Mouse (Mus musculus) heart, embryonic 14.5 days (tissue): ENCODE measurements around the gene Ntm. TPM values are rescaled to one million over a fixed set of nuclear protein-coding genes. Genes with fewer than 3 reads are reported as not detected.

Experiments
- ATAC-seq: fragments of 200-750 bp; cut with Nextera tagmentation; 2 replicates; pipeline ENCODE4 v1.8.0; 2017; ENCODE audit warnings: low read depth, moderate TSS enrichment; ENCODE audit not compliant: insufficient number of reproducible peaks, insufficient read depth, low FRiP score
- H3K27ac ChIP-seq, 2 experiments: fragments of 200-500 bp in 1 of 2; fragments of 300-500 bp in 1 of 2; sonication (generic) in 1 of 2; replicated peaks in 1 of 2; 2 replicates each; pipeline ENCODE4 v1.5.1; 2012 to 2014; ENCODE audit warnings: low read depth in 2 of 2, low read length in 2 of 2, control low read depth in 1 of 2, mild to moderate bottlenecking in 1 of 2, mixed read lengths in 1 of 2; ENCODE audit not compliant: control insufficient read depth in 1 of 2, insufficient read depth in 1 of 2
- H3K27me3 ChIP-seq: fragments of 300-500 bp; sonication (generic); 2 replicates; pipeline ENCODE4 v1.6.1; 2014; ENCODE audit warnings: mild to moderate bottlenecking, low read length, control low read depth; ENCODE audit not compliant: control insufficient read depth, insufficient read depth
- H3K36me3 ChIP-seq: fragments of 300-500 bp; sonication (generic); 2 replicates; pipeline ENCODE4 v1.6.1; 2014; ENCODE audit warnings: mild to moderate bottlenecking, control low read depth, low read length, mixed read lengths; ENCODE audit not compliant: control insufficient read depth, insufficient read depth
- H3K4me1 ChIP-seq, 2 experiments: fragments of 200-500 bp in 1 of 2; fragments of 300-500 bp in 1 of 2; sonication (generic) in 1 of 2; 2 replicates each; pipeline ENCODE4 v1.6.1; 2012 to 2014; ENCODE audit warnings: low read length in 2 of 2, control low read depth in 1 of 2, mixed read lengths in 1 of 2; ENCODE audit not compliant: control insufficient read depth in 2 of 2, insufficient read depth in 2 of 2
- H3K4me2 ChIP-seq: fragments of 300-500 bp; sonication (generic); 2 replicates; pipeline ENCODE4 v1.6.1; 2014; ENCODE audit warnings: mild to moderate bottlenecking, low read length
- H3K4me3 ChIP-seq, 2 experiments: fragments of 200-500 bp in 1 of 2; fragments of 300-500 bp in 1 of 2; sonication (generic) in 1 of 2; 2 replicates each; pipeline ENCODE4 v1.5.1; 2012 to 2014; ENCODE audit warnings: low read length in 2 of 2, mild to moderate bottlenecking in 2 of 2, control low read depth in 1 of 2, low read depth in 1 of 2, moderate library complexity in 1 of 2; ENCODE audit not compliant: control insufficient read depth in 1 of 2, insufficient read depth in 1 of 2
- H3K9ac ChIP-seq: fragments of 300-500 bp; sonication (generic); 2 replicates; pipeline ENCODE4 v1.6.1; 2014; ENCODE audit warnings: mild to moderate bottlenecking, low read length
- H3K9me3 ChIP-seq: fragments of 300-500 bp; sonication (generic); 2 replicates; pipeline ENCODE4 v1.6.1; 2016; ENCODE audit warnings: low read length, control low read depth; ENCODE audit not compliant: control insufficient read depth
- WGBS: fragments of 180-500 bp; shearing (Covaris S2); extraction: QIAGEN DNeasy Blood & Tissue Kit; methylation state at CpG from one replicate; pipeline ENCODE4 v1.1.7; 2014; 5-methylcytosine and 5-hydroxymethylcytosine counted together
- polyA plus RNA-seq: library from polyadenylated mRNA; unstranded; fragments of >200 nt; fragmentation: Nextera tagmentation; extraction: Ambion mirVana; gene quantifications from 2 replicates; pipeline ENCODE4 v1.2.1, GENCODE M21; 2014

Ntm gene
- polyA plus RNA-seq, 1 experiment from 2014 or later, result 44.4 TPM

- no peaks in the 10 kb centered on the region for H3K36me3 ChIP-seq
- no peaks in the 10 kb centered on the region for H3K27me3 ChIP-seq
- no peak for ATAC-seq
- H3K4me2 ChIP-seq, result no peak overlapping the region
- H3K9ac ChIP-seq, result no peak overlapping the region
- no peak overlapping the region for H3K4me3 ChIP-seq
- H3K9me3 ChIP-seq, result no peaks in the 10 kb centered on the region
- H3K4me1 ChIP-seq, result no peaks in the 10 kb centered on the region
- H3K27ac ChIP-seq, result no peak overlapping the region
- WGBS, result 56% methylated on average over 5 of the region's 5 CpGs
These were observed 394.4 kb downstream of the Ntm start for GRCm38 (mm10) chr9:29568571-29568970.

- Histone ChIP-seq H3K27ac (no peak overlapping the region), H3K9ac (no peak overlapping the region), H3K27me3 (no peaks in the 10 kb centered on the region), H3K4me2 (no peak overlapping the region), H3K36me3 (no peaks in the 10 kb centered on the region), H3K4me1 (no peaks in the 10 kb centered on the region), H3K4me3 (no peak overlapping the region), H3K9me3 (no peaks in the 10 kb centered on the region)
- ATAC-seq, result no peak
- 86% methylated on average over 5 of the region's 5 CpGs for WGBS
These were observed 400.4 kb downstream of the Ntm start for GRCm38 (mm10) chr9:29562419-29563071.

DNA sequence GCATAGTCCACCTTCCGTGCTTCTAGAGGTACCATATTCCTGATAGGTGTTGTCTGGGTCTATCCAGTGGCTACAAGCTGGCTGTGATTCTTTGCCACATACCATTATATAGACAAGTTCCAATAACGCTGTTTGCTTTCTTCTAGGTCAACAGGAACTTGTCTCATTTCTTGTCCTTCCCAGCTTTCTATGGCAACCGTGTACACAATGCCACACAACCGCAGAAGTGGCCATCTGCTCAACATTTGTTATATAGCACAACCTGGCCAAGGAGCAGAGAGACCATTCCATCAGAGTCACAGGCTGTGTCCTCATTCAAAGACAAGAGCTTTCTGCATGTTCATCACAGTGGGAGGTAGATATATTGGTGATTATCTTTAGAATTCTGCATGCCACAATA, 404.0 kb downstream of the Ntm start:
- no peak for ATAC-seq
- WGBS, result 78% methylated on average over 4 of the region's 4 CpGs
- no peak overlapping the region for H3K4me2 ChIP-seq

GRCm38 (mm10) chr9:29550582-29550981, 412.4 kb downstream of the Ntm start:
- H3K4me3 ChIP-seq, result no peak overlapping the region
- H3K36me3 ChIP-seq, result no peaks in the 10 kb centered on the region
- WGBS, result 83% methylated on average over 8 of the region's 8 CpGs
- no peaks in the 10 kb centered on the region for H3K4me1 ChIP-seq
- H3K4me2 ChIP-seq, result no peak overlapping the region
- H3K27ac ChIP-seq, result no peak overlapping the region
- no peaks in the 10 kb centered on the region for H3K27me3 ChIP-seq
- H3K9ac ChIP-seq, result no peak overlapping the region
- no peaks in the 10 kb centered on the region for H3K9me3 ChIP-seq
- ATAC-seq, result no peak

More for the DNA sequence above, 404.0 kb downstream of the Ntm start:
- H3K9me3 ChIP-seq, result no peaks in the 10 kb centered on the region
- no peak overlapping the region for H3K4me3 ChIP-seq
- no peaks in the 10 kb centered on the region for H3K36me3 ChIP-seq
- H3K9ac ChIP-seq, result no peak overlapping the region
- no peaks in the 10 kb centered on the region for H3K27me3 ChIP-seq
- H3K27ac ChIP-seq, result no peak overlapping the region
- no peaks in the 10 kb centered on the region for H3K4me1 ChIP-seq

GRCm38 (mm10) chr9:29550107-29550506, 412.8 kb downstream of the Ntm start:
- ATAC-seq, result no peak
- 71% methylated on average over 8 of the region's 8 CpGs for WGBS

GRCm38 (mm10) chr9:29536415-29536814, 426.5 kb downstream of the Ntm start:
- ATAC-seq, result no peak
- Histone ChIP-seq H3K4me2 (no peak overlapping the region), H3K4me1 (no peaks in the 10 kb centered on the region), H3K36me3 (no peaks in the 10 kb centered on the region), H3K4me3 (no peak overlapping the region), H3K9me3 (no peaks in the 10 kb centered on the region), H3K27me3 (no peaks in the 10 kb centered on the region), H3K27ac (no peak overlapping the region), H3K9ac (no peak overlapping the region)
- WGBS, result 81% methylated on average over 2 of the region's 2 CpGs

More at GRCm38 (mm10) chr9:29550107-29550506, 412.8 kb downstream of the Ntm start:
- Histone ChIP-seq H3K27ac (no peak overlapping the region), H3K4me3 (no peak overlapping the region), H3K9me3 (no peaks in the 10 kb centered on the region), H3K9ac (no peak overlapping the region), H3K4me1 (no peaks in the 10 kb centered on the region), H3K36me3 (no peaks in the 10 kb centered on the region), H3K4me2 (no peak overlapping the region), H3K27me3 (no peaks in the 10 kb centered on the region)

DNA sequence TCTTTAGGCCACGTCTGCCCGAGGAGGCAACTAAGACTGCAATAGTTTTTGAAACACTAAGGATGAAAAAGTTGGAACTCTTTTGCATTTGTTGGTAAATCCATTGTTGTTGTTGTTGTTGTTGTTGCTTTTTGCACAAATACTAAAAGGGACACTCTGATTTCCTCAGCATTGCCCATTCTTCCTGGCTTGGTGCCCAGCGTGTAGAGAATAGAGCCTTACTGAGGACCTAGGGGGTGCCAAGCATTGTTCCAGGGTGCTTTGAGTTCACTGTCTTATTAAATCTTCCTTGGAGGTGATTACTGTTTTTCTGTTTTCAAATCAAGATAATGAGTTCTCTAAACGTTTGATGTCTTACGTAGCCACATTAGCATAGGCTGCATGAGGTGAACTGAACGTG, 428.2 kb downstream of the Ntm start:
- no peaks in the 10 kb centered on the region for H3K27me3 ChIP-seq
- H3K4me3 ChIP-seq, result no peak overlapping the region
- no peak for ATAC-seq
- no peaks in the 10 kb centered on the region for H3K4me1 ChIP-seq
- no peaks in the 10 kb centered on the region for H3K36me3 ChIP-seq
- no peak overlapping the region for H3K27ac ChIP-seq
- H3K9ac ChIP-seq, result no peak overlapping the region
- H3K9me3 ChIP-seq, result no peaks in the 10 kb centered on the region
- WGBS, result 75% methylated on average over 6 of the region's 6 CpGs
- no peak overlapping the region for H3K4me2 ChIP-seq

GRCm38 (mm10) chr9:29534304-29534703, 428.6 kb downstream of the Ntm start:
- H3K36me3 ChIP-seq, result no peaks in the 10 kb centered on the region
- H3K4me1 ChIP-seq, result no peaks in the 10 kb centered on the region
- H3K4me3 ChIP-seq, result no peak overlapping the region
- no peak for ATAC-seq
- H3K9me3 ChIP-seq, result no peaks in the 10 kb centered on the region
- H3K4me2 ChIP-seq, result no peak overlapping the region
- WGBS, result 74% methylated on average over 7 of the region's 7 CpGs
- H3K27me3 ChIP-seq, result no peaks in the 10 kb centered on the region
- no peak overlapping the region for H3K9ac ChIP-seq
- no peak overlapping the region for H3K27ac ChIP-seq
